ENCODE assay signal across 22 mouse cellular contexts in the genomic region with DNA sequence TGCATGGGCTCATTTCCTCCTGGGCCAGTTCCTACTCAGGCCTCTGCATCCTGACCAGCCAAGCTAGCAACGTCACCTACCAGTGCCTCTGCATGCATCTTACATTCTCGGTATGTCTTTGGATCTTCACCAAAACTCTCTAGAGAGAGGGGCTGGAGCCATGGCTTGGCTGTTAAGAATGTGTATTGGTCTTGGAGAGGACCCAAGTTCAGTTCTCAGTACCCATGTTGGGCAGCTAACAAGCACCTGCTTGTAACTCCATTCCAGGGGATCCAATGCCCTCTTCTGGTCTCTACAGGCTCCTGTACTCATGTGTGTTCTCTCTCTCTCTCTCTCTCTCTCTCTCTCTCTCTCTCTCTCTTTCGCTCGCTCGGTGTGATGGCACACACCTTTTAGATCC. TPM values are rescaled to one million over a fixed set of nuclear protein-coding genes. Genes with fewer than 3 reads are reported as not detected.
DNase-seq lines count a peak whose midpoint lies in the region; TF ChIP-seq lines count a peak whose summit lies in the region.
"Had no signal": no experiment of that assay in that cellular context is flagged by ENCODE, and none has a peak within 500 bp of the region (broad histone marks: within the 10 kb centered on the region; RNA-seq: fewer than 3 reads in every experiment).

No protein-coding gene starts in this region.

- H3K27ac ChIP-seq in gastrocnemius, adult 2 months = peak overlapping the region; percentile 50
- H3K27ac ChIP-seq in olfactory bulb, adult 2 months (ENCODE audit: insufficient read depth, low read depth, low read length) = peak overlapping the region; percentile 78
- H3K27ac ChIP-seq: embryonic facial prominence, embryonic 13.5 days; forebrain, embryonic 12.5 days; forebrain, embryonic 15.5 days; hindbrain, embryonic 12.5 days; hindbrain, embryonic 15.5 days had no signal

- TF ChIP-seq POLR2A in olfactory bulb, adult 2 months (IDR thresholded peaks at IDR 0.05; ENCODE audit: insufficient read depth, low read depth, low read length) = no peak

- H3K4me3 ChIP-seq in gastrocnemius, adult 2 months = no peak overlapping the region
- H3K4me3 ChIP-seq in olfactory bulb, adult 2 months (ENCODE audit: insufficient read depth, low read depth, low read length) = no peak overlapping the region
- H3K4me3 ChIP-seq: embryonic facial prominence, embryonic 13.5 days; erythroblast, embryonic 14.5 days; forebrain, embryonic 12.5 days; forebrain, embryonic 15.5 days; hindbrain, embryonic 12.5 days; hindbrain, embryonic 15.5 days had no signal

- peaks cover 53% of the 10 kb centered on the region for H3K4me1 ChIP-seq in olfactory bulb, adult 2 months (ENCODE audit: control insufficient read depth, insufficient read depth, low read length)

- peak; percentile 51 for DNase-seq in cerebellum, adult 9-10 months
- DNase-seq in cerebellum, adult 8-10 months = no peak
- DNase-seq in gastrocnemius, adult 2 months = peak; percentile 2
- no peak for DNase-seq in gastrocnemius, adult 8-10 months (ENCODE audit: low spot score in 2 of 2)
- DNase-seq in left cerebral cortex, postnatal 25 days (ENCODE audit: low spot score in 2 of 2) = no peak
- DNase-seq: adrenal gland, adult 2 months; adrenal gland, postnatal 14 days; gastrocnemius, postnatal 14 days; heart, adult 11 months had no signal

- TF ChIP-seq CTCF in gastrocnemius, adult 2 months (IDR thresholded peaks at IDR 0.05) = no peak
- TF ChIP-seq CTCF in olfactory bulb, adult 2 months (IDR thresholded peaks at IDR 0.05; ENCODE audit: insufficient read depth, low read depth, low read length) = no peak

- intact Hi-C loops in gastrocnemius, adult 2 months (cut with DNase I) = no loop called here
- intact Hi-C loops in left cerebral cortex, postnatal 25 days (cut with DNase I) = no loop called here

- WGBS in olfactory bulb, adult 2 months = 63% methylated on average over 5 of the region's 5 CpGs

RNA-seq across cellular contexts. Expression of gene Stx4a, which starts 6.3 kb away (rescaled TPM):
- 10 to 100 TPM; 55.4 to 59.0 TPM for total RNA-seq in gastrocnemius, adult 2 months (2021)
- 10 to 100 TPM; 44.5 to 64.1 (median 50.8) TPM for total RNA-seq in gastrocnemius, adult 8-10 months (2022)
- polyA plus RNA-seq in olfactory bulb, adult 2 months (2012; ENCODE audit: insufficient read depth, insufficient read length, low replicate concordance, missing spikeins) = not detected in 2 replicates
- total RNA-seq in left cerebral cortex, postnatal 25 days (2021) = 10 to 100 TPM; 70.5 to 76.0 TPM

RNA-seq across cellular contexts. Expression of gene Stx1b, which starts 6.6 kb away (rescaled TPM):
- total RNA-seq in gastrocnemius, adult 2 months (2021) = 1 to 10 TPM; 1.0 TPM
- 1 to 10 TPM in 1 of 4 experiments, under 1 TPM in 3; 0.53 to 1.0 (median 0.75) TPM for total RNA-seq in gastrocnemius, adult 8-10 months (2022)
- polyA plus RNA-seq in olfactory bulb, adult 2 months (2012; ENCODE audit: insufficient read depth, insufficient read length, low replicate concordance, missing spikeins) = 303 TPM in 1 of 2 replicates, not detected in the other
- total RNA-seq in left cerebral cortex, postnatal 25 days (2021) = 100 to 1,000 TPM; 437 to 445 TPM
- polyA plus RNA-seq: CD4-positive, CD25-positive, alpha-beta regulatory T cell, adult 4 months had no signal

RNA-seq across cellular contexts. Expression of gene Hsd3b7, which starts 17.4 kb away (rescaled TPM):
- 1 to 10 TPM; 4.7 to 6.2 TPM for total RNA-seq in gastrocnemius, adult 2 months (2021)
- total RNA-seq in gastrocnemius, adult 8-10 months (2022) = 1 to 10 TPM; 1.5 to 4.2 (median 1.9) TPM
- polyA plus RNA-seq in olfactory bulb, adult 2 months (2012; ENCODE audit: insufficient read depth, insufficient read length, low replicate concordance, missing spikeins) = not detected in 2 replicates
- 1 to 10 TPM; 3.6 to 6.8 TPM for total RNA-seq in left cerebral cortex, postnatal 25 days (2021)

RNA-seq across cellular contexts. Expression of gene Gm49388, which starts 32.4 kb away (rescaled TPM):
- total RNA-seq in gastrocnemius, adult 2 months (2021) = 1 to 10 TPM; 1.9 to 2.1 TPM
- total RNA-seq in gastrocnemius, adult 8-10 months (2022) = 1 to 10 TPM; 1.6 to 2.3 (median 2.1) TPM
- not detected in 2 replicates for polyA plus RNA-seq in olfactory bulb, adult 2 months (2012; ENCODE audit: insufficient read depth, insufficient read length, low replicate concordance, missing spikeins)
- total RNA-seq in left cerebral cortex, postnatal 25 days (2021) = 1 to 10 TPM; 3.5 to 4.5 TPM
- total RNA-seq: hematopoietic stem cell, adult 5-6 weeks had no signal
- polyA plus RNA-seq: adrenal gland, adult 2 months; embryonic facial prominence, embryonic 13.5 days; erythroblast, embryonic 14.5 days; forebrain, embryonic 12.5 days; forebrain, embryonic 15.5 days; heart, embryonic 11.5 days; heart, embryonic 14.5 days; heart, postnatal 0 days; hindbrain, embryonic 12.5 days; hindbrain, embryonic 15.5 days; intestine, postnatal 0 days had no signal

RNA-seq across cellular contexts. Expression of gene Setd1a, which starts 41.3 kb away (rescaled TPM):
- 10 to 100 TPM; 15.3 to 20.8 TPM for total RNA-seq in gastrocnemius, adult 2 months (2021)
- 10 to 100 TPM; 16.4 to 22.8 (median 18.6) TPM for total RNA-seq in gastrocnemius, adult 8-10 months (2022)
- polyA plus RNA-seq in olfactory bulb, adult 2 months (2012; ENCODE audit: insufficient read depth, insufficient read length, low replicate concordance, missing spikeins) = 526 TPM in 1 of 2 replicates, not detected in the other
- total RNA-seq in left cerebral cortex, postnatal 25 days (2021) = 10 to 100 TPM; 42.3 to 43.4 TPM

Comparison
In these comparisons a context has a peak if more than half of its experiments do, and no peak if none do; other contexts are left out.
1. DNase-seq: peak in cerebellum, adult 9-10 months (single experiment) and gastrocnemius, adult 2 months (single experiment); none in cerebellum, adult 8-10 months (single experiment), gastrocnemius, adult 8-10 months (0 of 2) and left cerebral cortex, postnatal 25 days (0 of 2).
2. RNA of gene Stx1b, which starts 6.6 kb away (total RNA-seq): 437 to 445 TPM in left cerebral cortex, postnatal 25 days; 1.0 TPM in gastrocnemius, adult 2 months and 0.53 to 1.0 TPM in gastrocnemius, adult 8-10 months; every median in the first group is over 100 times any median in the second.